Comparison of ENCODE assay signal across 25 mouse cellular contexts in genomic region chr14:40906770-40907169, GRCm38 (mm10). TPM values are rescaled to one million over a fixed set of nuclear protein-coding genes. Genes with fewer than 3 reads are reported as not detected.
DNase-seq lines count a peak whose midpoint lies in the region; ATAC-seq and TF ChIP-seq lines count a peak whose summit lies in the region.
"Had no signal": no experiment of that assay in that cellular context is flagged by ENCODE, and none has a peak within 500 bp of the region (broad histone marks: within the 10 kb centered on the region; RNA-seq: fewer than 3 reads in every experiment).

No protein-coding gene starts in this region.

- WGBS in heart, embryonic 10.5 days: 39% methylated on average over 9 of the region's 9 CpGs
- 45% methylated on average over 9 of the region's 9 CpGs for WGBS in liver, embryonic 12.5 days (ENCODE audit: insufficient replicate concordance)
- WGBS in liver, postnatal 0 days (ENCODE audit: insufficient replicate concordance): 58% methylated on average over 9 of the region's 9 CpGs

- no peaks in the 10 kb centered on the region for H3K27me3 ChIP-seq in heart, embryonic 10.5 days (ENCODE audit: insufficient read depth, poor library complexity, severe bottlenecking)
- H3K27me3 ChIP-seq in liver, embryonic 12.5 days (replicated peaks): no peaks in the 10 kb centered on the region
- no peaks in the 10 kb centered on the region for H3K27me3 ChIP-seq in liver, postnatal 0 days (ENCODE audit: insufficient read depth, low read length)
- H3K27me3 ChIP-seq: limb, embryonic 13.5 days had no signal

- peaks cover 30% of the 10 kb centered on the region for H3K4me1 ChIP-seq in heart, embryonic 10.5 days
- H3K4me1 ChIP-seq in liver, embryonic 12.5 days: peaks cover 23% of the 10 kb centered on the region
- H3K4me1 ChIP-seq in liver, postnatal 0 days (ENCODE audit: insufficient read depth): peaks cover 4% of the 10 kb centered on the region; the same call in 1 of the 2 replicates
- H3K4me1 ChIP-seq: limb, embryonic 13.5 days had no signal

- TF ChIP-seq CTCF in liver, postnatal 0 days (IDR thresholded peaks at IDR 0.05; ENCODE audit: low read depth): no peak

- ATAC-seq in liver, embryonic 12.5 days: peak; percentile 57; the same call in 1 of the 2 replicates
- ATAC-seq in liver, postnatal 0 days: no peak
- ATAC-seq: hindbrain, embryonic 16.5 days had no signal

- peaks cover 50% of the 10 kb centered on the region for H3K36me3 ChIP-seq in heart, embryonic 10.5 days
- H3K36me3 ChIP-seq in liver, embryonic 12.5 days: peaks cover 63% of the 10 kb centered on the region
- H3K36me3 ChIP-seq in liver, postnatal 0 days (replicated peaks; ENCODE audit: insufficient read depth, low read length): peaks cover 60% of the 10 kb centered on the region

- H3K4me2 ChIP-seq in liver, embryonic 12.5 days: no peak overlapping the region
- H3K4me2 ChIP-seq in liver, postnatal 0 days (ENCODE audit: low read depth, low read length): no peak overlapping the region
- H3K4me2 ChIP-seq: limb, embryonic 13.5 days; midbrain, embryonic 11.5 days had no signal

- no peak for TF ChIP-seq EP300 in liver, postnatal 0 days (IDR thresholded peaks at IDR 0.05; ENCODE audit: low read depth)

- H3K4me3 ChIP-seq in heart, embryonic 10.5 days: 0 out of 2 replicates have a peak overlapping the region, but pooled peaks have one; percentile 25
- H3K4me3 ChIP-seq in liver, embryonic 12.5 days: no peak overlapping the region
- H3K4me3 ChIP-seq in liver, postnatal 0 days (ENCODE audit: low read depth, low read length): no peak overlapping the region
- H3K4me3 ChIP-seq: embryonic facial prominence, embryonic 10.5 days; layer of hippocampus, adult 2 months; limb, embryonic 13.5 days had no signal

- no peaks in the 10 kb centered on the region for H3K9me3 ChIP-seq in heart, embryonic 10.5 days
- H3K9me3 ChIP-seq in liver, embryonic 12.5 days (replicated peaks): no peaks in the 10 kb centered on the region
- no peaks in the 10 kb centered on the region for H3K9me3 ChIP-seq in liver, postnatal 0 days (ENCODE audit: low read length)
- H3K9me3 ChIP-seq: embryonic facial prominence, embryonic 10.5 days; limb, embryonic 13.5 days had no signal

- intact Hi-C loops in heart, postnatal 36 days (cut with DNase I): no loop called here
- intact Hi-C loops in heart, postnatal 10 days (cut with DNase I): no loop called here

- H3K9ac ChIP-seq in liver, embryonic 12.5 days: no peak overlapping the region
- H3K9ac ChIP-seq in liver, postnatal 0 days (replicated peaks): no peak overlapping the region
- H3K9ac ChIP-seq: limb, embryonic 13.5 days had no signal

- H3K27ac ChIP-seq in heart, embryonic 10.5 days: peak overlapping the region; percentile 13; the same call in 1 of the 2 replicates
- no peak overlapping the region for H3K27ac ChIP-seq in liver, embryonic 12.5 days
- no peak overlapping the region for H3K27ac ChIP-seq in liver, postnatal 0 days (ENCODE audit: low read depth)
- H3K27ac ChIP-seq: embryonic facial prominence, embryonic 10.5 days; layer of hippocampus, adult 2 months; limb, embryonic 13.5 days; stomach, postnatal 0 days had no signal

- DNase-seq in heart, embryonic 10.5 days (ENCODE audit: low spot score): peak; percentile 83
- DNase-seq in heart, postnatal 36 days: no peak
- DNase-seq in liver, postnatal 0 days: no peak
- DNase-seq in heart, postnatal 10 days: peak; percentile 44 to 45
- peak; percentile 66 for DNase-seq in testis, postnatal 10 days (ENCODE audit: low spot score)
- DNase-seq in urinary bladder, postnatal 4 days (ENCODE audit: low spot score in 2 of 2): no peak
- DNase-seq in cerebellum, adult 9-11 months: no peak
- DNase-seq: adrenal gland, postnatal 25 days; cerebellum, adult 18-20 months; cerebellum, postnatal 36 days; gastrocnemius, postnatal 10 days; kidney, adult 2 months; kidney, postnatal 14 days; layer of hippocampus, postnatal 36 days; lung, adult 18-20 months; lung, postnatal 14 days; right cerebral cortex, postnatal 4 days; thymus, postnatal 25 days had no signal

RNA-seq across cellular contexts. Expression of gene Sh2d4b, which starts 13.7 kb away (rescaled TPM):
- polyA plus RNA-seq in heart, embryonic 10.5 days (2016; fragmentation: Nextera tagmentation; extraction: Ambion mirVana): 0.14 and 0.41 TPM in 2 replicates
- under 1 TPM; 0.36 to 0.98 TPM for total RNA-seq in heart, postnatal 36 days (2021)
- 0.16 and 0.20 TPM in 2 replicates for polyA plus RNA-seq in liver, embryonic 12.5 days (2016; fragmentation: Nextera tagmentation; extraction: Ambion mirVana)
- 0.05 and 0.13 TPM in 2 replicates for polyA plus RNA-seq in liver, postnatal 0 days (2015; fragmentation: Nextera tagmentation; extraction: Ambion mirVana)
- 1 to 10 TPM in 1 of 2 experiments, under 1 TPM in 1; 0.57 to 1.2 TPM for total RNA-seq in heart, postnatal 10 days (2021)

RNA-seq across cellular contexts. Expression of gene Tspan14, which starts 59.8 kb away (rescaled TPM):
- 42.3 and 58.6 TPM in 2 replicates for polyA plus RNA-seq in heart, embryonic 10.5 days (2016; fragmentation: Nextera tagmentation; extraction: Ambion mirVana)
- total RNA-seq in heart, postnatal 36 days (2021): 10 to 100 TPM; 14.0 to 15.7 TPM
- polyA plus RNA-seq in liver, embryonic 12.5 days (2016; fragmentation: Nextera tagmentation; extraction: Ambion mirVana): 44.5 and 44.6 TPM in 2 replicates
- polyA plus RNA-seq in liver, postnatal 0 days (2015; fragmentation: Nextera tagmentation; extraction: Ambion mirVana): 22.0 and 24.9 TPM in 2 replicates
- total RNA-seq in heart, postnatal 10 days (2021): 10 to 100 TPM; 28.1 to 30.4 TPM

Comparison
In these comparisons a context has a peak if more than half of its experiments do, and no peak if none do; other contexts are left out.
1. DNase-seq: peak in heart, embryonic 10.5 days (single experiment), heart, postnatal 10 days (2 of 2) and testis, postnatal 10 days (single experiment); none in heart, postnatal 36 days (0 of 2), liver, postnatal 0 days (single experiment), urinary bladder, postnatal 4 days (0 of 2) and cerebellum, adult 9-11 months (single experiment).